Mouse (Mus musculus): ENCODE measurements at regions not wholly inside any gene's neighbourhood (a gene's known extent, or its start where the extent isn't known, plus 50 kb on each side); places are given as distances from the start of the nearest gene placed in this dataset.

DNA sequence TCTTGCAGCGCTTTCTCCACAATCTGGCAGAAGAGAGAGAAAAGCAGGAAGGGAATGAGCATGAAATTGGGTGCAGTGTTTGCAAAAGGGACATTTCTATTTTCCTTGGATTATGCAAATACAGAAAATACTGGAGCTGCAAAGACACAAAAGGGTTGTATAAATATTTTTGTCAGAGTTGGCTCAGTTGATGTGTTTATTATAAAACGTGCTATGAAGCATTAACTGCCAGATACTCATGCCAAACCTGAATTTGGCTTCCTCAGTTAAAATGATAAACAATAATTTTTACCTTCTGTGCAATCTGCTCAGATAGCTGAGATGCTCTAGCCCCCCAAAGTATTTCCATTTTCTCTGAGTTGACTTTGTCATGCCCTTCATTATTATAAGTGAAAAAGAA, 577.4 kb upstream of the Mdga2 start:
- no peaks in the 10 kb centered on the region for H3K36me3 ChIP-seq (ENCODE audit: insufficient read depth)
- peak; percentile 48 for DNase-seq
- H3K4me1 ChIP-seq (ENCODE audit: insufficient read depth): no peaks in the 10 kb centered on the region
- no peak overlapping the region for H3K9ac ChIP-seq
- no peaks in the 10 kb centered on the region for H3K9me3 ChIP-seq (ENCODE audit: low read length)
- H3K27me3 ChIP-seq (ENCODE audit: insufficient read depth, low read length): no peaks in the 10 kb centered on the region
- ATAC-seq: no peak
- no peak overlapping the region for H3K4me3 ChIP-seq (ENCODE audit: low read depth, low read length)
- H3K27ac ChIP-seq (ENCODE audit: low read depth, low read length): no peak overlapping the region
- WGBS: 39% methylated on average over 2 of the region's 2 CpGs
- TF ChIP-seq CTCF (IDR thresholded peaks at IDR 0.05; ENCODE audit: low read depth): no peak
- no peak overlapping the region for H3K4me2 ChIP-seq (ENCODE audit: low read depth)
